8 mouse cellular contexts compared by ENCODE assay signal in the genomic region with DNA sequence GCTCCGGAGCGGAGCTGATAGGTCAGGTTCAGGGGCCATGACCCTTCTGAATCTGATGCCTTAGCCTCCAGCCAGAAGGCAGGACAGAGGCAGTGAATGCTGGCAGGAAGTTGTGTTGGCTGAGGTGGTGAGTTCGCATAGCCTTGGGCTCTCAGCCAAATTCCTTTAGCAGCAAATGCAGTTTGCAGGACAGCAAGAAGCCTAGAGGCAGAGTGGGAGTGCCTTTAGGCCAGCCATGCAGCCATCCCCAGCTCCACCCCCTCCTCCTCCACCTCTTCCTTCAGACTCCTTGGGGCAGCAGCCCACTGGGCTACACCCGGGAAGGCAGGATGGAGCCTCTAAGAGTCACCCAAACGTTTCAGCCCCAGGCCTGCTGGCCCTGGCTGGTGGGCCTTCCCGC.
DNase-seq lines count a peak whose midpoint lies in the region; ATAC-seq and TF ChIP-seq lines count a peak whose summit lies in the region.

No protein-coding gene starts in this region.

- TF ChIP-seq EP300 in lung, postnatal 0 days (IDR thresholded peaks at IDR 0.05): no peak

- no peak for TF ChIP-seq CTCF in lung, postnatal 0 days (IDR thresholded peaks at IDR 0.05)
- no peak for TF ChIP-seq CTCF in left cerebral cortex, adult 2 months (IDR thresholded peaks at IDR 0.05)

- H3K4me3 ChIP-seq in lung, postnatal 0 days (ENCODE audit: low read depth, low read length): no peak overlapping the region
- H3K4me3 ChIP-seq in left cerebral cortex, adult 2 months: no peak overlapping the region

- intact Hi-C loops in heart, postnatal 36 days (cut with DNase I): no loop called here
- intact Hi-C loops in left cerebral cortex, adult 2 months (cut with DNase I): no loop called here

- no peak overlapping the region for H3K9ac ChIP-seq in lung, postnatal 0 days (replicated peaks; ENCODE audit: low read depth)

- H3K27me3 ChIP-seq in lung, postnatal 0 days (replicated peaks; ENCODE audit: insufficient read depth, low read length): no peaks in the 10 kb centered on the region

- H3K36me3 ChIP-seq in lung, postnatal 0 days (ENCODE audit: insufficient read depth, low read length): no peaks in the 10 kb centered on the region

- peak; percentile 46 for ATAC-seq in lung, postnatal 0 days

- no peaks in the 10 kb centered on the region for H3K9me3 ChIP-seq in lung, postnatal 0 days (ENCODE audit: low read length)

- H3K27ac ChIP-seq in lung, postnatal 0 days (ENCODE audit: low read length): no peak overlapping the region
- no peak overlapping the region for H3K27ac ChIP-seq in left cerebral cortex, adult 2 months

- no peaks in the 10 kb centered on the region for H3K4me1 ChIP-seq in lung, postnatal 0 days (ENCODE audit: insufficient read depth, low read depth, low read length)

- DNase-seq in cerebellum, postnatal 10 days: peak; percentile 12 to 14
- DNase-seq in cerebellum, adult 8-10 months: no peak
- peak; percentile 65 for DNase-seq in adrenal gland, postnatal 25 days
- DNase-seq in heart, postnatal 36 days: peak; percentile 11 to 16
- DNase-seq in lung, postnatal 0 days (ENCODE audit: low spot score): peak; percentile 57
- DNase-seq in thymus, postnatal 10 days (ENCODE audit: low spot score in 2 of 2): no peak
- DNase-seq in spleen, postnatal 14 days (ENCODE audit: low spot score in 2 of 2): no peak
- DNase-seq in left cerebral cortex, adult 2 months (ENCODE audit: extremely low spot score in 1 of 2, low spot score in 2 of 2): no peak

- 17% methylated on average over 6 of the region's 6 CpGs for WGBS in lung, postnatal 0 days

- no peak overlapping the region for H3K4me2 ChIP-seq in lung, postnatal 0 days (replicated peaks; ENCODE audit: low read depth, low read length)

Comparison
In these comparisons a context has a peak if more than half of its experiments do, and no peak if none do; other contexts are left out.
1. DNase-seq: peak in cerebellum, postnatal 10 days (2 of 2), adrenal gland, postnatal 25 days (single experiment), heart, postnatal 36 days (2 of 2) and lung, postnatal 0 days (single experiment); none in cerebellum, adult 8-10 months (single experiment), thymus, postnatal 10 days (0 of 2), spleen, postnatal 14 days (0 of 2) and left cerebral cortex, adult 2 months (0 of 2).